7 mouse cellular contexts compared by ENCODE assay signal in the genomic region with DNA sequence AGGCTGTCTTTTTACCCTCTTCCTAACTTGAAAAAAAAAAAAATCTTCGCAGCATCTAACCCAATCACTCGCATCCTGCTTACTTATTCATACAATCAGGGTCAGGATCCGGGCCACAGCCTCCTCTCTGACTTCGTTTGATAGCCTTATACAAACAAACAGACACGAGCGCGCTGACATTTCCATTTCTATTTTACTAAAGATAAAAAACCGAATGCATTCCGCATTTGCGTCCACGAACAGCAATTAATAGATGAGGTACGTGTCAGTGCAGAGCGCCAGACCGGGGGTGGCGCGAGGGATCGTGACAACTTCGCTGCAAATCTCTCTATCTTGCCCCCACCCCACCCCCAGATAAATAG. TPM values are rescaled to one million over a fixed set of nuclear protein-coding genes. Genes with fewer than 3 reads are reported as not detected.
A peak's percentile ranks its signal among the peaks of the same experiment; 100 is the strongest.
DNase-seq lines count a peak whose midpoint lies in the region; ATAC-seq and TF ChIP-seq lines count a peak whose summit lies in the region.

A gene (minus strand): TSS at position 248 of the 362 bp plus-strand sequence.

- peak within 1 kb of the TSS; percentile 69 for H3K9ac ChIP-seq in embryonic facial prominence, embryonic 12.5 days
- H3K9ac ChIP-seq in hindbrain, embryonic 13.5 days, result peak within 1 kb of the TSS; percentile 79
- peak within 1 kb of the TSS; percentile 77 for H3K9ac ChIP-seq in limb, embryonic 13.5 days

- no peak within 1 kb of the TSS for H3K27ac ChIP-seq in spleen, adult 2 months (ENCODE audit: insufficient read depth, low read length)
- H3K27ac ChIP-seq in embryonic facial prominence, embryonic 12.5 days, result 0 out of 2 replicates have a peak within 1 kb of the TSS, but pooled peaks have one; percentile 51
- peak within 1 kb of the TSS; percentile 64; the same call in 1 of the 2 replicates for H3K27ac ChIP-seq in hindbrain, embryonic 13.5 days
- peak within 1 kb of the TSS; percentile 48; the same call in 1 of the 2 replicates for H3K27ac ChIP-seq in limb, embryonic 13.5 days

- DNase-seq in spleen, adult 2 months (ENCODE audit: low read depth in 1 of 2, low spot score in 2 of 2), result no peak
- DNase-seq in spleen, adult 12 weeks (ENCODE audit: low spot score), result no peak
- no peak for DNase-seq in thymus, postnatal 25 days

- H3K9me3 ChIP-seq in embryonic facial prominence, embryonic 12.5 days, result no peaks in the 10 kb centered on the region
- no peaks in the 10 kb centered on the region for H3K9me3 ChIP-seq in hindbrain, embryonic 13.5 days
- H3K9me3 ChIP-seq in limb, embryonic 13.5 days, result no peaks in the 10 kb centered on the region

- no peak for TF ChIP-seq POLR2A in spleen, adult 2 months (IDR thresholded peaks at IDR 0.05; ENCODE audit: low read depth, low read length)
- TF ChIP-seq POLR2A in myocyte (IDR thresholded peaks at IDR 0.05; ENCODE audit: insufficient read length, low read depth), result no peak

- no peak for TF ChIP-seq CTCF in spleen, adult 2 months (IDR thresholded peaks at IDR 0.05; ENCODE audit: extremely low read depth, insufficient read depth, insufficient read length, insufficient replicate concordance)

- WGBS in spleen, adult 2 months, result 1% methylated on average over 18 of the region's 18 CpGs
- under 1% methylated on average over 18 of the region's 18 CpGs for WGBS in embryonic facial prominence, embryonic 12.5 days
- WGBS in hindbrain, embryonic 13.5 days, result under 1% methylated on average over 18 of the region's 18 CpGs
- WGBS in limb, embryonic 13.5 days, result under 1% methylated on average over 18 of the region's 18 CpGs

- H3K4me3 ChIP-seq in spleen, adult 2 months (ENCODE audit: extremely low read depth, insufficient read depth, insufficient read length), result peak within 1 kb of the TSS; percentile 14
- H3K4me3 ChIP-seq in embryonic facial prominence, embryonic 12.5 days, result peak within 1 kb of the TSS; percentile 62
- peak within 1 kb of the TSS; percentile 67 for H3K4me3 ChIP-seq in hindbrain, embryonic 13.5 days
- peak within 1 kb of the TSS; percentile 64 for H3K4me3 ChIP-seq in limb, embryonic 13.5 days
- peak within 1 kb of the TSS; percentile 6 for H3K4me3 ChIP-seq in myocyte

- no peaks in the 10 kb centered on the region for H3K4me1 ChIP-seq in spleen, adult 2 months (ENCODE audit: control insufficient read depth, insufficient read depth, insufficient read length)
- 0 out of 2 replicates have a peak, but pooled peaks cover 3% of the 10 kb centered on the region for H3K4me1 ChIP-seq in embryonic facial prominence, embryonic 12.5 days
- H3K4me1 ChIP-seq in hindbrain, embryonic 13.5 days (replicated peaks), result peaks cover 23% of the 10 kb centered on the region
- H3K4me1 ChIP-seq in limb, embryonic 13.5 days, result peaks cover 18% of the 10 kb centered on the region

- peaks cover 7% of the 10 kb centered on the region for H3K27me3 ChIP-seq in spleen, adult 2 months (ENCODE audit: control insufficient read depth, insufficient read depth, low read length)
- peaks cover 8% of the 10 kb centered on the region for H3K27me3 ChIP-seq in embryonic facial prominence, embryonic 12.5 days
- H3K27me3 ChIP-seq in hindbrain, embryonic 13.5 days, result peaks cover 33% of the 10 kb centered on the region
- peaks cover 34% of the 10 kb centered on the region for H3K27me3 ChIP-seq in limb, embryonic 13.5 days
- H3K27me3 ChIP-seq in myocyte (ENCODE audit: control insufficient read depth, insufficient read depth, insufficient read length), result peaks cover 19% of the 10 kb centered on the region

- H3ac ChIP-seq in myocyte (ENCODE audit: control insufficient read depth, insufficient read length), result peak within 1 kb of the TSS; percentile 24

- no peak for ATAC-seq in embryonic facial prominence, embryonic 12.5 days (ENCODE audit: insufficient number of reproducible peaks, insufficient read depth, low FRiP score, low TSS enrichment)
- ATAC-seq in hindbrain, embryonic 13.5 days (ENCODE audit: low FRiP score), result peak; percentile 15; the same call in 1 of the 2 replicates
- peak; percentile 7; the same call in 1 of the 2 replicates for ATAC-seq in limb, embryonic 13.5 days (ENCODE audit: low FRiP score, low read depth)

- H3K79me2 ChIP-seq in myocyte (ENCODE audit: control insufficient read depth, insufficient read depth), result no peaks in the 10 kb centered on the region

- peak within 1 kb of the TSS; percentile 98 for H3K4me2 ChIP-seq in embryonic facial prominence, embryonic 12.5 days (replicated peaks)
- peak within 1 kb of the TSS; percentile 95 for H3K4me2 ChIP-seq in hindbrain, embryonic 13.5 days
- H3K4me2 ChIP-seq in limb, embryonic 13.5 days (replicated peaks), result peak within 1 kb of the TSS; percentile 90
- peak within 1 kb of the TSS; percentile 83 for H3K4me2 ChIP-seq in myocyte (ENCODE audit: low read depth)

- no peaks in the 10 kb centered on the region for H3K36me3 ChIP-seq in spleen, adult 2 months (ENCODE audit: control insufficient read depth, insufficient read depth, low read length)
- H3K36me3 ChIP-seq in embryonic facial prominence, embryonic 12.5 days, result no peaks in the 10 kb centered on the region
- no peaks in the 10 kb centered on the region for H3K36me3 ChIP-seq in hindbrain, embryonic 13.5 days
- H3K36me3 ChIP-seq in limb, embryonic 13.5 days, result no peaks in the 10 kb centered on the region
- H3K36me3 ChIP-seq in myocyte (ENCODE audit: control insufficient read depth, insufficient read depth), result no peaks in the 10 kb centered on the region

TF ChIP-seq in myocyte, 11 proteins besides CTCF, POLR2A, EP300 and RAD21:
- no peak for TF ChIP-seq POLR2AphosphoS2 (IDR thresholded peaks at IDR 0.05; ENCODE audit: insufficient read length, low read depth)

RNA-seq across cellular contexts. Expression of the gene that starts here (rescaled TPM):
- 0.04 TPM in 1 of 2 replicates, not detected in the other for polyA plus RNA-seq in spleen, adult 2 months (2012; rRNA removed)
- polyA plus RNA-seq in embryonic facial prominence, embryonic 12.5 days (2016; fragmentation: Nextera tagmentation; extraction: Ambion mirVana), result 4.1 and 5.2 TPM in 2 replicates
- polyA plus RNA-seq in hindbrain, embryonic 13.5 days (2015; fragmentation: Nextera tagmentation; extraction: Ambion mirVana), result 2.6 and 2.7 TPM in 2 replicates
- 4.5 and 4.6 TPM in 2 replicates for polyA plus RNA-seq in limb, embryonic 13.5 days (2015; fragmentation: Nextera tagmentation; extraction: Ambion mirVana)
- 0.01 TPM for polyA plus RNA-seq in myocyte (2012; fragmentation: generic; extraction: Trizol)

Comparison
In these comparisons a context has a peak if more than half of its experiments do, and no peak if none do; other contexts are left out.
1. H3K4me3 ChIP-seq: peak in every context shown above with its lines; median percentile 67 in hindbrain, embryonic 13.5 days; 64 in limb, embryonic 13.5 days; 62 in embryonic facial prominence, embryonic 12.5 days; 14 in spleen, adult 2 months; 6 in myocyte.